8 mouse cellular contexts compared by ENCODE assay signal in the genomic region with DNA sequence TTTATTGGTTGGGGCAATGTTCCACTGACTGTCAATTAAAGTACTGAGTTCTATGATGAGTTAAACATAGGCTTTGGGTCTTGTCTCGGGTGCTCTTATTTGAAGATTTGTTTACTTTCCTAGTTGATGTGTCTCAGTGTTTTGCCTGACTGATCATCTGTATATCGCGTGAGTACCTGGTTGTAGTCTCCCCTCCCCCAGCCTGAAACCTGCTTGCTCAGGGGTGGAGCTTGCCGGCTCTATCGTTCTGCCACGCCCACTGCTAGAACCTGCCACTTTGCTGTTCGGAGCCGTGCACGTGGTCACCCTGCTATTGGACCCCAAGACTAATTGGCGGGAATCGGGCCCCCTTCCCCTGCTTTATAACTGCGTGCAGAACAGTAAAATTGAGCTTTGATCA. TPM values are rescaled to one million over a fixed set of nuclear protein-coding genes. Genes with fewer than 3 reads are reported as not detected.
A peak's percentile ranks its signal among the peaks of the same experiment; 100 is the strongest.
DNase-seq lines count a peak whose midpoint lies in the region; ATAC-seq and TF ChIP-seq lines count a peak whose summit lies in the region.
"Not testable (repeated sequence)": the region's sequence is repeated elsewhere in the genome, so short reads cannot be mapped to it uniquely, and the experiment has no call there.

No protein-coding gene starts in this region.

- H3K4me1 ChIP-seq in CH12.LX (ENCODE audit: control insufficient read depth in 1 of 2, insufficient read depth in 2 of 2); forebrain, postnatal 0 days (ENCODE audit: insufficient read depth); hindbrain, postnatal 0 days (ENCODE audit: insufficient read depth, low read length); midbrain, postnatal 0 days (ENCODE audit: insufficient read depth, low read length): not testable (repeated sequence)
- peaks cover 26% of the 10 kb centered on the region for H3K4me1 ChIP-seq in liver, embryonic 15.5 days (replicated peaks)

- 32% methylated on average over 12 of the region's 12 CpGs for WGBS in forebrain, postnatal 0 days
- WGBS in hindbrain, postnatal 0 days: 31% methylated on average over 12 of the region's 12 CpGs
- 14% methylated on average over 12 of the region's 12 CpGs for WGBS in liver, embryonic 15.5 days (ENCODE audit: insufficient replicate concordance)
- 27% methylated on average over 12 of the region's 12 CpGs for WGBS in midbrain, postnatal 0 days

- not testable (repeated sequence) for H3K27me3 ChIP-seq in CH12.LX (replicated peaks); forebrain, postnatal 0 days (ENCODE audit: insufficient read depth, low read length); hindbrain, postnatal 0 days (ENCODE audit: insufficient read depth, low read length); liver, embryonic 15.5 days; midbrain, postnatal 0 days (ENCODE audit: insufficient read depth, low read length)

- not testable (repeated sequence) for TF ChIP-seq RAD21 in CH12.LX (IDR thresholded peaks at IDR 0.05; ENCODE audit: low read depth, low read length)

- DNase-seq in CH12.LX (ENCODE audit: extremely low read depth); forebrain, postnatal 0 days; hindbrain, postnatal 0 days (ENCODE audit: low spot score): not testable (repeated sequence)
- peak; percentile 23 to 27 for DNase-seq in cerebellum, postnatal 10 days
- peak; percentile 55 to 70 for DNase-seq in kidney, postnatal 25 days
- DNase-seq in midbrain, postnatal 0 days (ENCODE audit: low spot score): peak; percentile 2
- DNase-seq in thymus, postnatal 25 days: peak; percentile 19

- in situ Hi-C loops in CH12.LX (cut with MboI; ENCODE audit: low pct_ligation_motif_present, low pct_unique_long_range_greater_than_20kb, low sequenced_read_pairs): not testable (repeated sequence)

- not testable (repeated sequence) for H3K36me3 ChIP-seq in CH12.LX (replicated peaks in 1 of 2; ENCODE audit: control insufficient read depth in 1 of 2, insufficient read depth in 1 of 2, low read length in 1 of 2); forebrain, postnatal 0 days (ENCODE audit: insufficient read depth); hindbrain, postnatal 0 days (ENCODE audit: insufficient read depth, low read length); liver, embryonic 15.5 days (replicated peaks); midbrain, postnatal 0 days (ENCODE audit: insufficient read depth, low read length)

- H3K27ac ChIP-seq in CH12.LX (ENCODE audit: insufficient read depth, low read depth); forebrain, postnatal 0 days (ENCODE audit: low read depth, low read length); hindbrain, postnatal 0 days; liver, embryonic 15.5 days (replicated peaks); midbrain, postnatal 0 days (ENCODE audit: low read depth, low read length): not testable (repeated sequence)

- not testable (repeated sequence) for TF ChIP-seq POLR2A in CH12.LX (IDR thresholded peaks at IDR 0.05; ENCODE audit: low read depth, low read length)

- H3K9me3 ChIP-seq in CH12.LX (replicated peaks; ENCODE audit: low read length); forebrain, postnatal 0 days (ENCODE audit: low read length); hindbrain, postnatal 0 days (ENCODE audit: low read length); liver, embryonic 15.5 days (replicated peaks); midbrain, postnatal 0 days (ENCODE audit: low read length): not testable (repeated sequence)

- H3K4me2 ChIP-seq in CH12.LX (ENCODE audit: insufficient read depth, low read depth, poor library complexity, severe bottlenecking): not testable (repeated sequence)
- H3K4me2 ChIP-seq in forebrain, postnatal 0 days (ENCODE audit: low read depth): peak overlapping the region; percentile 28; the same call in 1 of the 2 replicates
- peak overlapping the region; percentile 24; the same call in 1 of the 2 replicates for H3K4me2 ChIP-seq in hindbrain, postnatal 0 days (ENCODE audit: low read depth, low read length)
- H3K4me2 ChIP-seq in liver, embryonic 15.5 days: peak overlapping the region; percentile 49
- peak overlapping the region; percentile 26 for H3K4me2 ChIP-seq in midbrain, postnatal 0 days (ENCODE audit: low read depth, low read length, poor library complexity, severe bottlenecking)

- not testable (repeated sequence) for H3K4me3 ChIP-seq in CH12.LX (replicated peaks in 1 of 3; ENCODE audit: low read depth in 2 of 3, low read length in 2 of 3, poor library complexity in 1 of 3); forebrain, postnatal 0 days (ENCODE audit: low read depth, low read length); hindbrain, postnatal 0 days (ENCODE audit: low read length); midbrain, postnatal 0 days (ENCODE audit: low read depth, low read length)
- H3K4me3 ChIP-seq in liver, embryonic 15.5 days (replicated peaks): 0 out of 2 replicates have a peak overlapping the region, but pooled peaks have one; percentile 15

- dilution Hi-C loops in CH12.LX (cut with MboI; ENCODE audit: extremely low pct_ligation_motif_present, extremely low pct_unique_long_range_greater_than_20kb, low sequenced_read_pairs): not testable (repeated sequence)

- not testable (repeated sequence) for ATAC-seq in forebrain, postnatal 0 days; hindbrain, postnatal 0 days; liver, embryonic 15.5 days (ENCODE audit: insufficient read depth); midbrain, postnatal 0 days (ENCODE audit: low FRiP score)

- H3K9ac ChIP-seq in CH12.LX (ENCODE audit: insufficient read depth, low read depth); forebrain, postnatal 0 days; hindbrain, postnatal 0 days (replicated peaks; ENCODE audit: low read length); liver, embryonic 15.5 days; midbrain, postnatal 0 days (replicated peaks; ENCODE audit: low read length, poor library complexity, severe bottlenecking): not testable (repeated sequence)

- not testable (repeated sequence) for H3K79me2 ChIP-seq in CH12.LX (replicated peaks; ENCODE audit: control insufficient read depth, extremely low read depth, insufficient read depth, poor library complexity, severe bottlenecking)

- TF ChIP-seq EP300 in CH12.LX (IDR thresholded peaks at IDR 0.05; ENCODE audit: low read length): not testable (repeated sequence)

- not testable (repeated sequence) for TF ChIP-seq CTCF in CH12.LX (conservative IDR thresholded peaks at IDR 0.05 in 1 of 2, IDR thresholded peaks at IDR 0.05 in 1 of 2; ENCODE audit: low read depth in 2 of 2, low read length in 2 of 2); forebrain, postnatal 0 days (IDR thresholded peaks at IDR 0.05; ENCODE audit: low read depth); hindbrain, postnatal 0 days (IDR thresholded peaks at IDR 0.05; ENCODE audit: low read depth); midbrain, postnatal 0 days (IDR thresholded peaks at IDR 0.05)

TF ChIP-seq in CH12.LX, 34 proteins besides CTCF, POLR2A, EP300 and RAD21:
- TF ChIP-seq BHLHE40 (IDR thresholded peaks at IDR 0.05; ENCODE audit: low read depth, low read length) (peak; percentile 27; the same call in 1 of the 2 replicates), CHD2 (IDR thresholded peaks at IDR 0.05; ENCODE audit: low read length) (peak; percentile 53; the same call in 1 of the 2 replicates)

RNA-seq across cellular contexts. Expression of a gene that starts 4.3 kb away (rescaled TPM):
- total RNA-seq in CH12.LX (2012; rRNA removed) (2.1 and 3.2 TPM in 2 replicates), CH12.LX (2014; rRNA removed) (5.9 and 7.0 TPM in 2 replicates)
- polyA plus RNA-seq in CH12.LX (2012; ENCODE audit: insufficient read length, low read depth): 1.2 and 1.5 TPM in 2 replicates
- 4.6 TPM in 2 replicates for total RNA-seq in forebrain, postnatal 0 days (2014; rRNA removed)
- polyA plus RNA-seq in forebrain, postnatal 0 days (2015; fragmentation: Nextera tagmentation; extraction: Ambion mirVana): 2.6 and 3.0 TPM in 2 replicates
- 3.7 and 4.5 TPM in 2 replicates for total RNA-seq in hindbrain, postnatal 0 days (2014; rRNA removed)
- 3.9 and 4.0 TPM in 2 replicates for polyA plus RNA-seq in hindbrain, postnatal 0 days (2015; fragmentation: Nextera tagmentation; extraction: Ambion mirVana)
- 3.0 and 3.2 TPM in 2 replicates for polyA plus RNA-seq in liver, embryonic 15.5 days (2015; fragmentation: Nextera tagmentation; extraction: Ambion mirVana)
- 3.3 and 4.8 TPM in 2 replicates for total RNA-seq in midbrain, postnatal 0 days (2014; rRNA removed)
- 2.6 and 3.0 TPM in 2 replicates for polyA plus RNA-seq in midbrain, postnatal 0 days (2015; fragmentation: Nextera tagmentation; extraction: Ambion mirVana)

RNA-seq across cellular contexts. Expression of a gene that starts 34.4 kb away (rescaled TPM):
- total RNA-seq in CH12.LX (2012; rRNA removed) (21.5 and 26.5 TPM in 2 replicates), CH12.LX (2014; rRNA removed) (58.3 and 60.9 TPM in 2 replicates)
- polyA plus RNA-seq in CH12.LX (2012; ENCODE audit: insufficient read length, low read depth): 35.1 and 36.2 TPM in 2 replicates
- total RNA-seq in forebrain, postnatal 0 days (2014; rRNA removed): 43.5 and 43.8 TPM in 2 replicates
- 48.5 and 52.7 TPM in 2 replicates for polyA plus RNA-seq in forebrain, postnatal 0 days (2015; fragmentation: Nextera tagmentation; extraction: Ambion mirVana)
- total RNA-seq in hindbrain, postnatal 0 days (2014; rRNA removed): 29.5 and 42.7 TPM in 2 replicates
- polyA plus RNA-seq in hindbrain, postnatal 0 days (2015; fragmentation: Nextera tagmentation; extraction: Ambion mirVana): 65.2 and 67.2 TPM in 2 replicates
- 18.6 and 21.9 TPM in 2 replicates for polyA plus RNA-seq in liver, embryonic 15.5 days (2015; fragmentation: Nextera tagmentation; extraction: Ambion mirVana)
- total RNA-seq in midbrain, postnatal 0 days (2014; rRNA removed): 40.3 and 41.4 TPM in 2 replicates
- 54.6 and 56.7 TPM in 2 replicates for polyA plus RNA-seq in midbrain, postnatal 0 days (2015; fragmentation: Nextera tagmentation; extraction: Ambion mirVana)
